Mouse (Mus musculus) CH12.LX (cell line): ENCODE measurements at regions not wholly inside any gene's neighbourhood (a gene's known extent, or its start where the extent isn't known, plus 50 kb on each side); places are given as distances from the start of the nearest gene placed in this dataset.

Experiments
- DNase-seq: peaks from one replicate; pipeline ENCODE4 v3.0.0-alpha.2; 2013; ENCODE audit errors: extremely low read depth
- H3K27ac ChIP-seq: 2 replicates; pipeline ENCODE4 v1.5.1; 2012; ENCODE audit warnings: low read depth, mild to moderate bottlenecking, control low read depth, moderate library complexity; ENCODE audit not compliant: insufficient read depth
- H3K27me3 ChIP-seq: replicated peaks from 2 replicates; pipeline ENCODE3; 2012; ENCODE audit warnings: inconsistent platforms
- H3K36me3 ChIP-seq, 2 experiments: replicated peaks in 1 of 2; 2 replicates each; pipeline versions ENCODE3 to v1.6.1; 2012; ENCODE audit warnings: inconsistent platforms in 1 of 2, low read length in 1 of 2, mild to moderate bottlenecking in 1 of 2, mixed read lengths in 1 of 2, moderate library complexity in 1 of 2; ENCODE audit not compliant: control insufficient read depth in 1 of 2, insufficient read depth in 1 of 2
- H3K4me1 ChIP-seq, 2 experiments: 2 replicates each; pipeline ENCODE4 v1.6.1; 2012; ENCODE audit warnings: inconsistent platforms in 1 of 2, moderate library complexity in 1 of 2; ENCODE audit not compliant: insufficient read depth in 2 of 2, control insufficient read depth in 1 of 2
- H3K4me2 ChIP-seq: 2 replicates; pipeline ENCODE4 v1.6.1; 2012; ENCODE audit warnings: low read depth, mild to moderate bottlenecking, control low read depth; ENCODE audit not compliant: poor library complexity, insufficient read depth, severe bottlenecking
- H3K4me3 ChIP-seq, 3 experiments: fragments of 150-350 bp in 1 of 3; sonication (generic) in 1 of 3; replicated peaks in 1 of 3; 2 replicates each; pipeline versions ENCODE3 to v1.5.1; 2011 to 2012; ENCODE audit warnings: low read depth in 2 of 3, low read length in 2 of 3, mild to moderate bottlenecking in 2 of 3, moderate library complexity in 2 of 3, control low read depth in 1 of 3, improper control_type of control experiment in 1 of 3, inconsistent platforms in 1 of 3, mixed read lengths in 1 of 3; ENCODE audit not compliant: poor library complexity in 1 of 3
- H3K79me2 ChIP-seq: replicated peaks from 2 replicates; pipeline ENCODE4 v1.6.1; 2012; ENCODE audit warnings: mild to moderate bottlenecking, moderate library complexity; ENCODE audit not compliant: control insufficient read depth, poor library complexity, insufficient read depth, severe bottlenecking; ENCODE audit errors: extremely low read depth
- H3K9ac ChIP-seq: 2 replicates; pipeline ENCODE4 v1.6.1; 2012; ENCODE audit warnings: low read depth, mild to moderate bottlenecking, control low read depth, moderate library complexity; ENCODE audit not compliant: insufficient read depth
- H3K9me3 ChIP-seq: replicated peaks from 2 replicates; pipeline ENCODE3; 2012; ENCODE audit warnings: low read length, inconsistent platforms, mixed read lengths
- BHLHE40 ChIP-seq: IDR thresholded peaks from 2 replicates; pipeline ENCODE4 v1.6.1; 2011; ENCODE audit warnings: mild to moderate bottlenecking, low read depth, low read length, improper control_type of control experiment
- CHD1 ChIP-seq: IDR thresholded peaks from 2 replicates; pipeline ENCODE4 v1.6.1; 2012; ENCODE audit warnings: low read depth, low read length, improper control_type of control experiment, inconsistent platforms
- CHD2 ChIP-seq: IDR thresholded peaks from 2 replicates; pipeline ENCODE4 v1.6.1; 2011; ENCODE audit warnings: low read length, improper control_type of control experiment
- CTCF ChIP-seq, 2 experiments: IDR thresholded peaks in 1 of 2; conservative IDR thresholded peaks in 1 of 2; 2 replicates each; pipeline ENCODE4 v1.5.1; 2011 to 2012; ENCODE audit warnings: low read depth in 2 of 2, low read length in 2 of 2, improper control_type of control experiment in 1 of 2, inconsistent platforms in 1 of 2, mild to moderate bottlenecking in 1 of 2, moderate library complexity in 1 of 2
- EP300 ChIP-seq: IDR thresholded peaks from 2 replicates; pipeline ENCODE4 v1.6.1; 2011; ENCODE audit warnings: low read length, improper control_type of control experiment
- ETS1 ChIP-seq: conservative IDR thresholded peaks from 2 replicates; pipeline ENCODE4 v1.6.1; 2012; ENCODE audit warnings: low read depth, mild to moderate bottlenecking, inconsistent platforms, low read length, improper control_type of control experiment, moderate library complexity
- GABPA ChIP-seq: IDR thresholded peaks from 2 replicates; pipeline ENCODE4 v1.6.1; 2012; ENCODE audit warnings: low read depth, low read length, improper control_type of control experiment, inconsistent platforms; ENCODE audit not compliant: insufficient replicate concordance
- HCFC1 ChIP-seq: IDR thresholded peaks from 2 replicates; pipeline ENCODE4 v1.6.1; 2012; ENCODE audit warnings: low read depth, mild to moderate bottlenecking, inconsistent platforms, low read length, improper control_type of control experiment
- IRF4 ChIP-seq: IDR thresholded peaks from 2 replicates; pipeline ENCODE4 v1.6.1; 2014; ENCODE audit warnings: low read depth, mild to moderate bottlenecking, inconsistent platforms, low read length, improper control_type of control experiment
- JUN ChIP-seq: IDR thresholded peaks from 2 replicates; pipeline ENCODE4 v1.6.1; 2011; ENCODE audit warnings: low read depth, mild to moderate bottlenecking, low read length, improper control_type of control experiment, moderate library complexity; ENCODE audit not compliant: insufficient read depth
- JUND ChIP-seq: conservative IDR thresholded peaks from 2 replicates; pipeline ENCODE4 v1.6.1; 2011; ENCODE audit warnings: low read depth, low read length, improper control_type of control experiment
- MAFK ChIP-seq: IDR thresholded peaks from 2 replicates; pipeline ENCODE4 v1.6.1; 2011; ENCODE audit warnings: low read length, improper control_type of control experiment; ENCODE audit not compliant: insufficient replicate concordance
- MAX ChIP-seq: IDR thresholded peaks from 2 replicates; pipeline ENCODE4 v1.6.1; 2011; ENCODE audit warnings: low read length, improper control_type of control experiment
- MAZ ChIP-seq: IDR thresholded peaks from 2 replicates; pipeline ENCODE4 v1.6.1; 2012; ENCODE audit warnings: low read depth, mild to moderate bottlenecking, inconsistent platforms, low read length, improper control_type of control experiment, moderate library complexity
- MEF2A ChIP-seq: IDR thresholded peaks from 2 replicates; pipeline ENCODE4 v1.6.1; 2014; ENCODE audit warnings: low read depth, mild to moderate bottlenecking, inconsistent platforms, low read length, improper control_type of control experiment, borderline replicate concordance
- MYC ChIP-seq: IDR thresholded peaks from 2 replicates; pipeline ENCODE4 v1.6.1; 2011; ENCODE audit warnings: low read depth, mild to moderate bottlenecking, improper control_type of control experiment, low read length
- NRF1 ChIP-seq: IDR thresholded peaks from 2 replicates; pipeline ENCODE4 v1.6.1; 2014; ENCODE audit warnings: low read depth, mild to moderate bottlenecking, inconsistent platforms, low read length, improper control_type of control experiment, moderate library complexity
- PAX5 ChIP-seq: IDR thresholded peaks from 2 replicates; pipeline ENCODE4 v1.6.1; 2012; ENCODE audit warnings: low read length, inconsistent platforms, mixed read lengths
- POLR2AphosphoS2 ChIP-seq: IDR thresholded peaks from 2 replicates; pipeline ENCODE4 v1.6.1; 2011; ENCODE audit warnings: low read depth, low read length, improper control_type of control experiment
- RAD21 ChIP-seq: IDR thresholded peaks from 2 replicates; pipeline ENCODE4 v1.6.1; 2011; ENCODE audit warnings: low read depth, mild to moderate bottlenecking, low read length, improper control_type of control experiment, moderate library complexity
- RCOR1 ChIP-seq: conservative IDR thresholded peaks from 2 replicates; pipeline ENCODE4 v1.6.1; 2012; ENCODE audit warnings: low read depth, mild to moderate bottlenecking, inconsistent platforms, low read length, improper control_type of control experiment
- SIN3A ChIP-seq: IDR thresholded peaks from 2 replicates; pipeline ENCODE4 v1.6.1; 2012; ENCODE audit warnings: low read length, improper control_type of control experiment, inconsistent platforms
- TBP ChIP-seq: conservative IDR thresholded peaks from 2 replicates; pipeline ENCODE4 v1.6.1; 2011; ENCODE audit warnings: low read depth, low read length, improper control_type of control experiment
- TCF12 ChIP-seq: IDR thresholded peaks from 2 replicates; pipeline ENCODE4 v1.6.1; 2014; ENCODE audit warnings: low read depth, mild to moderate bottlenecking, inconsistent platforms, low read length, improper control_type of control experiment
- USF1 ChIP-seq: IDR thresholded peaks from 2 replicates; pipeline ENCODE4 v1.6.1; 2014; ENCODE audit warnings: low read depth, mild to moderate bottlenecking, inconsistent platforms, low read length, improper control_type of control experiment
- USF2 ChIP-seq: conservative IDR thresholded peaks from 2 replicates; pipeline ENCODE4 v1.6.1; 2011; ENCODE audit warnings: low read depth, low read length, improper control_type of control experiment
- ZC3H11A ChIP-seq: IDR thresholded peaks from 2 replicates; pipeline ENCODE4 v1.6.1; 2012; ENCODE audit warnings: low read depth, mild to moderate bottlenecking, inconsistent platforms, low read length, improper control_type of control experiment
- ZKSCAN1 ChIP-seq: IDR thresholded peaks from 2 replicates; pipeline ENCODE4 v1.6.1; 2012; ENCODE audit warnings: low read depth, inconsistent platforms, low read length, improper control_type of control experiment, borderline replicate concordance
- ZMIZ1 ChIP-seq: IDR thresholded peaks from 2 replicates; pipeline ENCODE4 v1.6.1; 2012; ENCODE audit warnings: low read depth, mild to moderate bottlenecking, inconsistent platforms, low read length, improper control_type of control experiment
- ZNF384 ChIP-seq: IDR thresholded peaks from 2 replicates; pipeline ENCODE4 v1.6.1; 2012; ENCODE audit warnings: low read depth, low read length, improper control_type of control experiment, inconsistent platforms
- dilution Hi-C: fragments of 300-500 bp; cut with MboI; formaldehyde crosslinking; loops from 2 replicates; pipeline ENCODE4 v1.14.3; 2020; ENCODE audit warnings: low sequenced_read_pairs; ENCODE audit not compliant: extremely low pct_unique_long_range_greater_than_20kb, extremely low pct_ligation_motif_present
- in situ Hi-C: fragments of 300-500 bp; cut with MboI; formaldehyde crosslinking; loops from 3 replicates; pipeline ENCODE4 v1.14.3; 2019; ENCODE audit warnings: low sequenced_read_pairs, low pct_ligation_motif_present, low pct_unique_long_range_greater_than_20kb, mixed read lengths

- Histone ChIP-seq H3K36me3 (no peaks in the 10 kb centered on the region), H3K9me3 (peaks cover 62% of the 10 kb centered on the region), H3K27ac (no peak overlapping the region)
- DNase-seq: no peak
- dilution Hi-C loops: no loop called here
- no peak for TF ChIP-seq USF1
- no peak for TF ChIP-seq MAX
- TF ChIP-seq USF2: no peak
- no peak for TF ChIP-seq RAD21
- no peak for TF ChIP-seq MAFK
- TF ChIP-seq MYC: no peak
- TF ChIP-seq POLR2AphosphoS2: no peak
- no peak for TF ChIP-seq IRF4
- TF ChIP-seq ETS1: no peak
- TF ChIP-seq CTCF (conservative IDR thresholded peaks at IDR 0.05 in 1 of 2, IDR thresholded peaks at IDR 0.05 in 1 of 2; ENCODE audit: low read depth in 2 of 2, low read length in 2 of 2): no peak
- TF ChIP-seq ZKSCAN1: no peak
- no peak for TF ChIP-seq EP300
- TF ChIP-seq ZC3H11A: no peak
- no peak for TF ChIP-seq RCOR1
- TF ChIP-seq HCFC1: no peak
- TF ChIP-seq, all 38 proteins: peak for 0
- Histone ChIP-seq H3K4me3 (no peak overlapping the region), H3K9ac (no peak overlapping the region), H3K4me2 (no peak overlapping the region), H3K79me2 (no peaks in the 10 kb centered on the region), H3K4me1 (no peaks in the 10 kb centered on the region), H3K27me3 (no peaks in the 10 kb centered on the region)
- in situ Hi-C loops: no loop called here
Measured at GRCm38 (mm10) chr7:37077698-37078097, 379.8 kb downstream of the Tshz3 start.

DNA sequence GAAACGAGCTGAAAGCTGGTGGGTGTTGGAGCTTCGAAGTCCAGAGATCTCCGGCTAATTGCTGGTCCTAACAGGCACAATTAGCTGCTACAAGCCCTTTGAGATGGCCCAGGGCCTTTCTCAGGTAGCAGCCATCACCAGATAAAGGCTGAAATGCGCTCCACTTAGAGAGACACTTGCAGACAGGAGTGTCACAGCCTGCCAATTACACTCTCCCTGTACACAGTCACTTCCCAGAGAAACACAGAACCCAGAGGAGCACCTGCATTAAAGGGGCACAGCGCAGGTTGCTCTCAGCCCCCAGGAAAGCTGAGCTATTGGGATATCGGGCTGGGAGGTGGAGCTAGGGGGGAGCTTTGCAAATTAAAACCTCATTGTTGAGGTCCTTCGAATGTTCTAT lies 380.2 kb downstream of the Tshz3 start:
- no peaks in the 10 kb centered on the region for H3K27me3 ChIP-seq
- no peaks in the 10 kb centered on the region for H3K79me2 ChIP-seq
- no peaks in the 10 kb centered on the region for H3K36me3 ChIP-seq
- no peak for DNase-seq
- dilution Hi-C loops (no loop called here), in situ Hi-C loops (no loop called here)
- H3K9ac ChIP-seq: no peak overlapping the region
- H3K9me3 ChIP-seq: peaks cover 65% of the 10 kb centered on the region
- no peaks in the 10 kb centered on the region for H3K4me1 ChIP-seq
- no peak for TF ChIP-seq CHD1
- no peak for TF ChIP-seq MEF2A
- no peak for TF ChIP-seq ZMIZ1
- TF ChIP-seq TBP: no peak
- no peak for TF ChIP-seq MAX
- TF ChIP-seq MYC: no peak
- TF ChIP-seq JUND: no peak
- TF ChIP-seq ZNF384: no peak
- no peak for TF ChIP-seq BHLHE40
- TF ChIP-seq CHD2: no peak
- TF ChIP-seq MAFK: no peak
- TF ChIP-seq TCF12: no peak
- no peak for TF ChIP-seq HCFC1
- no peak for TF ChIP-seq GABPA
- no peak for TF ChIP-seq NRF1
- TF ChIP-seq PAX5: no peak
- TF ChIP-seq ETS1: no peak
- no peak for TF ChIP-seq SIN3A
- TF ChIP-seq JUN: no peak
- no peak for TF ChIP-seq MAZ
- H3K27ac ChIP-seq: no peak overlapping the region
- H3K4me2 ChIP-seq: no peak overlapping the region
- no peak overlapping the region for H3K4me3 ChIP-seq
